Mouse (Mus musculus) urinary bladder, postnatal 10 days (tissue): Measurements from ENCODE around the gene Grip1.

Experiments
- DNase-seq: peaks from one replicate; pipeline ENCODE4 v3.0.0; 2022; ENCODE audit warnings: low spot score

Gene Grip1

DNA sequence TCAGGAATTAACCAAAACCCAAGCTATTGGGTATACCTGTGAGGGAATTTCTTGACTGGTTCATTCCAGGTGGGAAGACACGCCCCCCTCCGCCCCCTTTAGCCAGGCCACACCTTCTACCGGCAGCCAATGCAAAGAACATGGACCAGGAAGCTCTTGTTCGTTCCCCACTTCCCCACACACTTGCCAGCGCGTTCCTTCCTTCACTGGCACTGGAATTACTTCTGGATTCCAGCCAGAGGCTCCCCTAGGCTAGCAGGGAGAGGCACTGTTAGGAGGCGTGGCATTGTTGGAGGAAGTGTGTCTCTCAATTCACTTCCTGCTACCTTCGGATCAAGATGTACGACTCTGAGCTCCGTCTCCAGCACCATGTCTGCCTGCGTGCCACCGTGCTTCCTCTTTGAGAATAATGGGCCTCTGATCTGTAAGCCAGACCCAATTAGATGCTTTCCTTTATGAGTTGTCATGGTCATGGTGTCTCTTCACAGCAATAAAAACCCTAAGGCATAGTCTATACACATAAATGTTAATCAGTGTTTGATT is 682.5 kb downstream of the Grip1 start:
- no peak for DNase-seq
